20 mouse cellular contexts compared by ENCODE assay signal in the genomic region with DNA sequence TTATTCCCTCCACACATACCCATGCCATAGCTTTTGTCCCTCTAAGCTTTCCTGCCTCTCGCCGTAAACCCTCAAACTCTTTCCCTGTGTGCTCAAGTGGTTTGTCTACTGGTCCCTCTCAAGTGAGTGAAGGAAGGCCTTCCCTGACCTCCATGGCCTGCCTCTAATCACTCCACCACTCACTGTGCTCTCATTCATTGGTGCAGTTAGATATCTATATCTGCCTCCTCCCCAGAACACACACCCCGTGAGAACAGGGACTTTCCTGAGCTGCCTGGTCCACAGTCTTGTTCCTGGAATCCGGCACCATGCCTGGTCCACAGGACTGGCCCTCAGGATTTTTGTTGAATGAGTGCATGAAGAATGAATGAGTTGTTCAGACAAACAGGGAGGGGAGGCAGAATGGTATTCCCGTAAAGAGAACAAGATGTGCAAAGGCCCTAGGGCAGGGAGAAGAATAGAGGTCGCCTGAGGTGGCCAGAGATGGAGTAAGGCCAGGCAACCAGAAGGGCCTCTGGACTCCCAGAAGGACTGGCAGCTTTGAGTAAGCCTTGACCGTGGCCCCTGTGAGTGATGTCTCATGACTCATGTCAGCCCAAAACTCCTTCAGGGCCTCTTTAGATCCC.
A peak's percentile ranks its signal among the peaks of the same experiment; 100 is the strongest.
DNase-seq lines count a peak whose midpoint lies in the region; ATAC-seq and TF ChIP-seq lines count a peak whose summit lies in the region.
"Had no signal": no experiment of that assay in that cellular context is flagged by ENCODE, and none has a peak within 500 bp of the region (broad histone marks: within the 10 kb centered on the region; RNA-seq: fewer than 3 reads in every experiment).

No protein-coding gene starts in this region.

- no peaks in the 10 kb centered on the region; the same call in 1 of the 2 replicates for H3K4me1 ChIP-seq in spleen, adult 2 months (ENCODE audit: control insufficient read depth, insufficient read depth, insufficient read length)
- H3K4me1 ChIP-seq in liver, embryonic 15.5 days (replicated peaks), result peaks cover 52% of the 10 kb centered on the region
- H3K4me1 ChIP-seq in forebrain, embryonic 11.5 days (replicated peaks; ENCODE audit: control insufficient read depth, insufficient read depth, low read length), result no peaks in the 10 kb centered on the region
- H3K4me1 ChIP-seq: hindbrain, embryonic 12.5 days had no signal

- ATAC-seq in erythroblast, adult 5-6 weeks (replicated peaks; ENCODE audit: low FRiP score, poor library complexity, severe bottlenecking), result peak; percentile 82
- ATAC-seq in liver, embryonic 15.5 days (ENCODE audit: insufficient read depth), result peak; percentile 86
- no peak for ATAC-seq in inflammation-experienced regulatory T-cells, adult 6 months
- no peak for ATAC-seq in forebrain, embryonic 11.5 days (replicated peaks; ENCODE audit: low FRiP score)
- ATAC-seq: activated CD4-positive, CD25-positive, alpha-beta regulatory T cell, adult 4 months; lung, postnatal 0 days; Patski had no signal

- no peak for TF ChIP-seq CTCF in spleen, adult 2 months (IDR thresholded peaks at IDR 0.05; ENCODE audit: extremely low read depth, insufficient read depth, insufficient read length, insufficient replicate concordance)

- peak overlapping the region; percentile 18 for H3K27ac ChIP-seq in spleen, adult 2 months (ENCODE audit: insufficient read depth, low read length)
- H3K27ac ChIP-seq in liver, embryonic 15.5 days (replicated peaks), result peak overlapping the region; percentile 73
- no peak overlapping the region for H3K27ac ChIP-seq in forebrain, embryonic 11.5 days (ENCODE audit: low read depth, low read length)
- H3K27ac ChIP-seq: heart, adult 2 months; hindbrain, embryonic 12.5 days; kidney, postnatal 0 days; left cerebral cortex, adult 2 months; limb, embryonic 13.5 days had no signal

- H3K9ac ChIP-seq in liver, embryonic 15.5 days, result peak overlapping the region; percentile 33; the same call in 1 of the 2 replicates
- no peak overlapping the region for H3K9ac ChIP-seq in forebrain, embryonic 11.5 days (ENCODE audit: low read length)
- H3K9ac ChIP-seq: hindbrain, embryonic 12.5 days; limb, embryonic 13.5 days had no signal

- H3K27me3 ChIP-seq in spleen, adult 2 months (ENCODE audit: control insufficient read depth, insufficient read depth, low read length), result no peaks in the 10 kb centered on the region
- H3K27me3 ChIP-seq in liver, embryonic 15.5 days, result no peaks in the 10 kb centered on the region
- no peaks in the 10 kb centered on the region for H3K27me3 ChIP-seq in forebrain, embryonic 11.5 days (ENCODE audit: control insufficient read depth, insufficient read depth, low read length)
- H3K27me3 ChIP-seq: hindbrain, embryonic 12.5 days; limb, embryonic 13.5 days; megakaryocyte, embryonic 14.5 days; Patski had no signal

- H3K36me3 ChIP-seq in spleen, adult 2 months (ENCODE audit: control insufficient read depth, insufficient read depth, low read length), result no peaks in the 10 kb centered on the region
- H3K36me3 ChIP-seq in liver, embryonic 15.5 days (replicated peaks), result no peaks in the 10 kb centered on the region
- no peaks in the 10 kb centered on the region for H3K36me3 ChIP-seq in forebrain, embryonic 11.5 days (ENCODE audit: control insufficient read depth, insufficient read depth, low read length)

- no peaks in the 10 kb centered on the region for H3K9me3 ChIP-seq in liver, embryonic 15.5 days (replicated peaks)
- H3K9me3 ChIP-seq in forebrain, embryonic 11.5 days (ENCODE audit: control insufficient read depth, low read length), result no peaks in the 10 kb centered on the region
- H3K9me3 ChIP-seq: hindbrain, embryonic 12.5 days; limb, embryonic 13.5 days had no signal

- H3K4me2 ChIP-seq in liver, embryonic 15.5 days, result peak overlapping the region; percentile 47
- H3K4me2 ChIP-seq in forebrain, embryonic 11.5 days (ENCODE audit: low read depth, low read length, severe bottlenecking), result no peak overlapping the region
- H3K4me2 ChIP-seq: hindbrain, embryonic 12.5 days; limb, embryonic 13.5 days had no signal

- TF ChIP-seq POLR2A in spleen, adult 2 months (IDR thresholded peaks at IDR 0.05; ENCODE audit: low read depth, low read length), result no peak

- DNase-seq in spleen, adult 2 months (ENCODE audit: low read depth in 1 of 2, low spot score in 2 of 2), result no peak
- no peak for DNase-seq in spleen, adult 18-20 months
- DNase-seq in forebrain, embryonic 11.5 days (ENCODE audit: low spot score), result no peak
- no peak for DNase-seq in testis, postnatal 14 days (ENCODE audit: low spot score)
- DNase-seq: adrenal gland, postnatal 25 days; cerebellum, postnatal 14 days; gastrocnemius, postnatal 14 days; heart, adult 2 months; right cerebral cortex, adult 18-20 months had no signal

- 85% methylated on average over 7 of the region's 7 CpGs for WGBS in spleen, adult 2 months
- WGBS in liver, embryonic 15.5 days (ENCODE audit: insufficient replicate concordance), result 56% methylated on average over 7 of the region's 7 CpGs
- WGBS in forebrain, embryonic 11.5 days, result 88% methylated on average over 7 of the region's 7 CpGs

- H3K4me3 ChIP-seq in spleen, adult 2 months (ENCODE audit: extremely low read depth, insufficient read depth, insufficient read length), result no peak overlapping the region
- no peak overlapping the region for H3K4me3 ChIP-seq in liver, embryonic 15.5 days (replicated peaks)
- no peak overlapping the region for H3K4me3 ChIP-seq in forebrain, embryonic 11.5 days (ENCODE audit: low read depth, low read length)
- H3K4me3 ChIP-seq: heart, adult 2 months; hindbrain, embryonic 12.5 days; left cerebral cortex, adult 2 months; limb, embryonic 13.5 days; megakaryocyte, embryonic 14.5 days had no signal

Comparison
In these comparisons a context has a peak if more than half of its experiments do, and no peak if none do; other contexts are left out.
1. ATAC-seq: peak in erythroblast, adult 5-6 weeks (single experiment) and liver, embryonic 15.5 days (single experiment); none in inflammation-experienced regulatory T-cells, adult 6 months (single experiment) and forebrain, embryonic 11.5 days (single experiment).